Mouse (Mus musculus) layer of hippocampus, adult 2 months (tissue): Measurements from ENCODE around the gene Slc25a12. TPM values are rescaled to one million over a fixed set of nuclear protein-coding genes. Genes with fewer than 3 reads are reported as not detected.

Experiments used
- DNase-seq, 2 experiments: peaks; one replicate each; pipeline ENCODE4 v3.0.0; 2022; ENCODE audit warnings: low spot score in 2 of 2
- H3K27ac ChIP-seq: fragments of 200-600 bp; 2 replicates; pipeline ENCODE4 v1.8.1; 2022
- H3K4me3 ChIP-seq: fragments of 200-600 bp; 2 replicates; pipeline ENCODE4 v1.8.1; 2022; ENCODE audit warnings: mild to moderate bottlenecking
- CTCF ChIP-seq: fragments of 200-600 bp; conservative IDR thresholded peaks from 2 replicates; pipeline ENCODE4 v1.8.1; 2022; ENCODE audit warnings: antibody characterized with exemption, mild to moderate bottlenecking, moderate library complexity
- total RNA-seq, 2 experiments: library from RNA; stranded (reverse); gene quantifications; 2 replicates each; pipeline ENCODE4 v1.2.3; 2021

Gene Slc25a12
- total RNA-seq, 2 experiments from 2014 or later, result 155 TPM

- H3K4me3 ChIP-seq, result peak overlapping the region; percentile 94
- peak overlapping the region; percentile 99 for H3K27ac ChIP-seq
- DNase-seq, result no peak
- TF ChIP-seq CTCF, result no peak
Measured at GRCm38 (mm10) chr2:71368086-71368485, 537 bp upstream of the Slc25a12 start.

GRCm38 (mm10) chr2:71366618-71367124, 878 bp downstream of the Slc25a12 start:
- no peak for DNase-seq
- peak overlapping the region; percentile 94 for H3K4me3 ChIP-seq
- peak overlapping the region; percentile 99 for H3K27ac ChIP-seq
- no peak for TF ChIP-seq CTCF

- H3K27ac ChIP-seq, result no peak overlapping the region
- no peak overlapping the region for H3K4me3 ChIP-seq
- no peak for TF ChIP-seq CTCF
- no peak for DNase-seq
Measured at GRCm38 (mm10) chr2:71360192-71360591, 7.4 kb downstream of the Slc25a12 start.

GRCm38 (mm10) chr2:71358347-71358746, 9.2 kb downstream of the Slc25a12 start:
- Histone ChIP-seq H3K4me3 (no peak overlapping the region), H3K27ac (no peak overlapping the region)
- no peak for TF ChIP-seq CTCF
- DNase-seq, result no peak

GRCm38 (mm10) chr2:71354055-71354425, 13.5 kb downstream of the Slc25a12 start:
- Histone ChIP-seq H3K27ac (no peak overlapping the region), H3K4me3 (no peak overlapping the region)
- no peak for TF ChIP-seq CTCF
- no peak for DNase-seq

GRCm38 (mm10) chr2:71353306-71354054, 14.1 kb downstream of the Slc25a12 start:
- no peak overlapping the region for H3K27ac ChIP-seq
- H3K4me3 ChIP-seq, result no peak overlapping the region
- no peak for DNase-seq
- TF ChIP-seq CTCF, result no peak

GRCm38 (mm10) chr2:71351727-71351987, 15.9 kb downstream of the Slc25a12 start:
- no peak for DNase-seq
- TF ChIP-seq CTCF, result no peak
- no peak overlapping the region for H3K27ac ChIP-seq

GRCm38 (mm10) chr2:71350904-71351726, 16.4 kb downstream of the Slc25a12 start:
- no peak overlapping the region for H3K27ac ChIP-seq
- no peak for DNase-seq
- TF ChIP-seq CTCF, result no peak
- no peak overlapping the region for H3K4me3 ChIP-seq

More at GRCm38 (mm10) chr2:71351727-71351987, 15.9 kb downstream of the Slc25a12 start:
- H3K4me3 ChIP-seq, result no peak overlapping the region

GRCm38 (mm10) chr2:71350181-71350580, 17.4 kb downstream of the Slc25a12 start:
- TF ChIP-seq CTCF, result no peak
- H3K4me3 ChIP-seq, result no peak overlapping the region
- no peak overlapping the region for H3K27ac ChIP-seq
- no peak for DNase-seq

- H3K27ac ChIP-seq, result no peak overlapping the region
- no peak for TF ChIP-seq CTCF
- no peak for DNase-seq
- no peak overlapping the region for H3K4me3 ChIP-seq
Measured at GRCm38 (mm10) chr2:71349511-71349910, 18.0 kb downstream of the Slc25a12 start.

- H3K27ac ChIP-seq, result no peak overlapping the region
- DNase-seq, result no peak
- TF ChIP-seq CTCF, result no peak
- no peak overlapping the region for H3K4me3 ChIP-seq
Measured at GRCm38 (mm10) chr2:71347732-71348490, 19.6 kb downstream of the Slc25a12 start.

GRCm38 (mm10) chr2:71347160-71347559, 20.4 kb downstream of the Slc25a12 start:
- no peak for TF ChIP-seq CTCF
- Histone ChIP-seq H3K27ac (no peak overlapping the region), H3K4me3 (no peak overlapping the region)

More at GRCm38 (mm10) chr2:71347160-71347559, 20.4 kb downstream of the Slc25a12 start:
- no peak for DNase-seq
